Mouse (Mus musculus): ENCODE data around the gene Serpinb8. TPM values are rescaled to one million over a fixed set of nuclear protein-coding genes. Genes with fewer than 3 reads are reported as not detected.

The Serpinb8 gene
- total RNA-seq, 4 experiments from 2014 or later = 2.8 to 5.1 (median 3.6) TPM

DNA sequence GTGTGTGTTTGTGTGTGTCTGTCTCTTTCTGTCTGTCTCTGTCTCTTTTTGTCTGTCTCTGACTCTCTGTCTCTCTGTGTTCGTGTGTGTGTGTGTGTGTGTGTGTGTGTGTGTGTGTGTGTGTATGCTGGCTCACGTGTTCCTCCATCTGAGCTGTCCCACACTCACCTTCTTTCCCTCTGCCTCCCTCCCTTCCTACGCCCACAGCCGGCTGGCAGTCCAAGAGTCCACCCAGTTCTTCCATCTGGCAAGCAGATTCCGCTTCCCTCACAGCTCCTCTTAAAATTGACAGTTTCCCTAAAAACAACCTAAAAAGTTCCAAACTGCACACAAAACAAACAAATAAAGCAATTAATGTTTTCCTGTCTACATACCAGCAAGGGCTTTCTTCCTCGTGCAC lies 55.3 kb downstream of the Serpinb8 start:
- no peak for DNase-seq

DNA sequence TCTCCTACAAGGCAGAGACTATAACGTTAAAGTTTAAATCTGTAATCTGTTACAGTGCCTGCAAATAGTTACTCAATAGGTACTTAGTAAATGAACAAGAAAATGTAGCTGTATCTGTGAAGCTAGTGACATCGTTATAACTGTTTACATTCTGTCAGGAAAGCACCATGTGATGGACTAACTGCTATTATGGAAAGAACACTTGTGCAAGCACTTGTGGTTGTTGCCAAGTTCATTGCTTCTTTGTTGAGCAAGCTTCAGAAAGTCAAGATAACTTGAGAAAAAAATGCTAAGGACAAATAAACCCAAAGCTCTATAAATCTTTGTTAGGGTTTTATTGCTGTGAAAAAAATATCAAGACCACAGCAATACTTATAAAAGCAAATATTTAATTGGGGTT lies 67.9 kb downstream of the Serpinb8 start:
- DNase-seq = no peak

Other genes starting within 250 kb of the Serpinb8 start
- not detected for gene Serpinb11, start 228.8 kb upstream of the Serpinb8 start, total RNA-seq (2022)
- gene Serpinb7, start 190.4 kb upstream of the Serpinb8 start, total RNA-seq (2022) = not detected
- gene Serpinb2, start 78.6 kb upstream of the Serpinb8 start, total RNA-seq (2022) = under 1 TPM in 3 of 4 experiments, not detected in 1; 0.14 to 0.94 (median 0.34) TPM